Mouse (Mus musculus): Measurements from ENCODE around the gene Dync1h1.
"Not testable (repeated sequence)": the region's sequence is repeated elsewhere in the genome, so short reads cannot be mapped to it uniquely, and the experiment has no call there.

Gene Dync1h1

DNA sequence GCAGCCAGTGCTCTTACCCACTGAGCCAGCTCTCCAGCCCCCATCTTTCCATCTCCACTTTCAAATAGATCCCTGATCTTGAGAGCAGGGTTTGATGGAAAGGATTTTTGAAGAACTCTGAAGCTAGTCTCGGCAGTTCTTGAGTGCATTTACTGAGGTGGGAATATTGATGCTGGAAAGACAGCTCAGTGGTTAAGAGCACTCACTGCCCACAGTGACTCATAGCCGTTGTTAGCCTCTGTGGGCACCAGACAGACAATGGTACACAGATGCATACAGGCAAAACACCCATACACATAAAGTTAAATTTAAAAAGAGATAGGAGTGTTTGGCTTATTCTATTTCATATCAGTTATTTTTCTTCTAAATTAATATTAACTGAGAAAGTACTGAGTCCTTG, 5.4 kb downstream of the Dync1h1 start:
- DNase-seq (ENCODE audit: low spot score): no peak

DNA sequence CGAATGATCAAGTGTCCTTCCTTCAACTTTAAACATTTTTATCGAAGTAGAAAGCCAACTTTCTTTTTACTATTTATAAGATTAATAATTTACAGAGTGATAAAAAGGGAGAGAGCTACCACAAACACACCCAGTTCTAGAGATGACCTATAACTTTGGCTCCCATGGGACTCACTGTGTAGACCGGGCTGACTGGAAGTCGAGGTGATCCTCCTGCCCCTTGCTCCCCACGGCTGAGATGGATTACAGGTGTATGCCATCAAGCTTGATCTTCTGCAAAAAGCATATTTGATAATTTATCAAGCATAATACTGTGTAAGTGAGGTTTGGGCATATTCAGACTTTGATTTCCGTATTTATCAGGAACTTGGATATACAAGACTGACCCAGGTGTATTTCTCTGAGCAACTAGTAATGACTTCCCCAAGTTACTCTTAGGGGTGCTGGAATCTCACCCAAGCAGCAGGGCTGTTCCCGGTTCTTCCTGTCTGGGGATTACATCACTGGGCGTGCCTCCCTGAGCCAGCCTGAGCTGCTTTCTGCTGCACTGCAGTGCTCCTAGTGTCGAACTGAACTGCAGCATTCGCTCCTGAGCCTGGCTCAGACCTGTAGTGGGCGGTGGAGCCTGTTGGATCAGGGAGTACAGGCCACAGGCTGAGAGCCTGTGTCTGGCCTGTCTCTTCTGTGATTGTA, 7.4 kb downstream of the Dync1h1 start:
- peak; percentile 57 for DNase-seq (ENCODE audit: low spot score)

GRCm38 (mm10) chr12:110609153-110609497, 7.9 kb downstream of the Dync1h1 start:
- DNase-seq (ENCODE audit: low spot score): no peak

DNA sequence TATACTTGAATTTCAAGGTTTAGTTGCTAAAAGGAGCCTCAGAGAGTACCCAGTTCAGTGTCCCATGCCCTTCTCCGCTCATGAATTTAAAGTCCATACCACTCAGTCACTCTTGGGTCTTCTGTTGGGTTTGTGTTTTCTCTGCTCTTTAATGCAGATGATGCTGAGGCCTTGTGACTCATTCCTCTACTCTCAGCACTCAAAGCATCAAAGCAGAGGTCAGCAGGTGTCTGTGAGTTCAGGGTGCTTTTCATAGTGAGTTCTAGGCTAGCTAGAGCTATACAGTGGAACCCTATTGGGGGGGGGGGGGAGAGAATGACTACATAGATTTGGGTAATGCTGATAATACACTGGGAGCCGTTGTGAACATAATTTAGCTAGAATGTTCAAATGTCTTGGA, 9.5 kb downstream of the Dync1h1 start:
- DNase-seq (ENCODE audit: low spot score): no peak

DNA sequence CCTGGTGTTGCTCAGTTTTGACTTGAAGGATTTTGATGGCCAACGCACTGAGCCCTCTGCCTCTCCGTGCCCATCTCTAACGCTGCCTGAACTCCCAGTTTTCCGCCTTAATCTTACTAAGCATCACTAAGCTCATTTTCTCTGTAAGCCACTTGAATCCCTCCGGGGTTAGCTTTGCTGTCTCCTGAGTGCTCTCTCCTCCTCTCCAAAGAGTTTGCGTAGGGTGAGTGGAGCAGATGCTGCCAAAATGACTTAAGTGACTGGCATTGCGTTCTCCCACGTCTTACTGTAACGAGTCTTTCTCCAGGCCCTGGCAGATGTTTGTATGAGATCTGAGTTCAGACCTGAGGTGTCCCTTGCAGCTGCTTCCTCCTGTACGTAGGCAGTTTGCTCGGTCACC, 28.8 kb downstream of the Dync1h1 start:
- DNase-seq (ENCODE audit: low spot score): no peak

- DNase-seq (ENCODE audit: low spot score): no peak
These were observed 35.0 kb downstream of the Dync1h1 start for GRCm38 (mm10) chr12:110636293-110636692.

DNA sequence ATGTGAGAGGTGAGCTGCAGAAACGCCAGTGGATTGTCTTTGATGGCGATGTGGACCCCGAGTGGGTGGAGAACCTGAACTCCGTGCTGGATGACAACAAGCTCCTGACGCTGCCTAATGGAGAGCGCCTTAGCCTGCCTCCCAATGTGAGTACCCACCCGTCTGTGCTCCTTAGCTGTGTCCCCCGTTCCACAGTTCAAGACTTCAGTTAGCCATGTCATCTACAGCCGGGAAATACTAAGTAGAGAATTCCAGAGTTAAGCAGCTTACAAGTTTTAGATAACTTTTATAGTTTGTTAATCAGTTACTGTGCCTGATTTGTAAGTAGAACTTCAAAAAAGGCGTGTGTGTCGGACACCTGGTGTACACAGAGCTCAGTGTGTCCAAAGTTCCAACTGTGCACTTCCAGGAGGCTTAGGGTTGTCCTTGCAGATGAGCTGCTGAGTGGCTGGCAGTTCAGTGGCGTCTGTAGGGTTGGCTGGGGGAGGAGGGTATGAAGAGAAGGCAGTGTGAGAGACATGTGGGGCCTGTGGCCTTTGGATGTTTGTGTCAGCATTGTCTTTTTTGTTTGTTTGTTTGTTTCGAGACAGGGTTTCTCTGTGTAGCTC, 36.4 kb downstream of the Dync1h1 start:
- peak; percentile 69 for DNase-seq (ENCODE audit: low spot score)

DNA sequence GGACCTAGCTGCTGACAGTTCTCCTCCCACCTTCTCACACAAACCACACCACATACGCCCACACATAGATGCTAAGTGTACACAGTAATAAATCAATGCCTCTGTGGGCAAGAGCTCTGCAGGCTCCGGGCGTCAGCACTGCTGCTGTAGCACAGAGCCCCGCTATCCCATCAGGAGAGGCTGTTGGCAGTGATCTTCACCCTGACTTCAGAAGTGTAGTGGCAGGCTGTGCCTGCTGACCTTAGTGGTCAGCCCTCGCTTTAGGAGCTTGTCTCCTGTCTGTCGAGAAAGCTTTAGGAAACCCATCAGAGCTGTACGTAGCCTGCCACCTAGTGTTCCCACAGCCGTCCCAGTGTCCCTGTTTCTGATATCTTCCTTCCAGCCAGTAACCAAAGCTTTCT, 49.0 kb downstream of the Dync1h1 start:
- DNase-seq (ENCODE audit: low spot score): no peak

DNA sequence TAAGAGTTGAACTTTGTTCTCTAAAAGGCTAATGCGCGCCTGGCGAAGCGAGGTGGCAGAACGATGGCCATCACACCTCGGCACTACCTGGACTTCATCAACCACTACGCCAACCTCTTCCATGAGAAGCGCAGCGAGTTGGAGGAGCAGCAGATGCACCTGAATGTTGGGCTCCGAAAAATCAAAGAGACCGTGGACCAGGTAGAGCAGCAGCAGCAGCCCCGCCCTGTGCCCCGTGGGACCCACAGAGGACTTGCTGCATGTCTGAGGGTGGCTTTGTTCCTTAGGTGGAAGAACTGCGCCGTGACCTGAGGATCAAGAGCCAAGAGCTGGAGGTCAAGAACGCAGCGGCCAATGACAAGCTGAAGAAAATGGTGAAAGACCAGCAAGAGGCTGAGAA, 50.2 kb downstream of the Dync1h1 start:
- no peak for DNase-seq (ENCODE audit: low spot score)

- DNase-seq (ENCODE audit: low spot score): no peak
These were observed 60.5 kb downstream of the Dync1h1 start for GRCm38 (mm10) chr12:110661746-110662145.

DNA sequence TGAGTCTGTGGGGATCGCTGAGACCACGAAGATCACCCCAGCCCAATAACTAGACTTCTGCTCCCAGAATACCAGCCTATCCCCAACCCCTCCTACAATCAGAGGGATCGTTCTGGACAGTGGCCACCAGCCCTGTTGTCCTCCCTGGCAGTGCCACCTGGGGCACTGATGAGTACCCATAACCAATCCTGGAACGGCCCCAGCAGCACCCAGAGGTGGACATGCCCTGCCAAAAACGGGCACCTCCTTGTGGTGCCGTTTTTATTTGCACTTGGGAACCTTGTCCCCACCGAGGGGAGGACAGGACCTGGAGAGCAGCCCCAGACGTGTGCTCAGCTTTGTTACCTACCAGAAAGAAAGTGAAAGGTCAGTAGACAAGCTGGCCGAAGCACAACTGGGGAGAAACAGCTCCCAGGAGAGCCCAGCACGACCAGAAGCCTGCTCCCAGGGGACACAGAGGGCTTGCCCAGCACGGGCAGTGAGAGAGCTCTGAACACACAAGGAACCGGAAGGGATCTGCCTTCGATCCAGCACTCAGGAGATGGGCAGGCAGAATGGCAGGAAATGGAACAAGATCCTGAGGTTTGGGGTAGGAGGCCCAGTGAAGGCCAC, 66.3 kb downstream of the Dync1h1 start:
- no peak for DNase-seq (ENCODE audit: low spot score)

GRCm38 (mm10) chr12:110674243-110674642, 73.0 kb downstream of the Dync1h1 start:
- DNase-seq (ENCODE audit: low spot score): no peak

DNA sequence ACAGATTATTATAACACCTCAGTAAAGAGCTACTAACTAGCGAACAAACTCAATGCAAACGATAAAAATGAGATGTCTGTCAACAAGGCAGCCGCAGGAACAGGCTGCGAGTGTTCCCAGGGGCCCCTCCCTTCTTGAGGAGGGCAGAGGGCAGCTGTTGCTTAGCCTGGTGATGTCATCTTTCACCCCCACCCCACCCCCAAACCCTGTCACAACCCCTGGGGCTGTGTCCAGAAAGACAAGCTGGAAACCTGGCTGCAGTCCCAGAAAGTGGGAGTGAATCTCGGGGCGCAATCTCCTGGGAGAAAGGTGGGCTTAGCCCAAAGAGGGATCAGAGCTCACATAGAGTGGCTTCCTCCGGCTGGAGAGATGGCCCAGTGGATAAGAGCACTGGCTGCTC, 79.9 kb downstream of the Dync1h1 start:
- no peak for DNase-seq (ENCODE audit: low spot score)

GRCm38 (mm10) chr12:110681878-110682277, 80.6 kb downstream of the Dync1h1 start:
- DNase-seq (ENCODE audit: low spot score): no peak

DNA sequence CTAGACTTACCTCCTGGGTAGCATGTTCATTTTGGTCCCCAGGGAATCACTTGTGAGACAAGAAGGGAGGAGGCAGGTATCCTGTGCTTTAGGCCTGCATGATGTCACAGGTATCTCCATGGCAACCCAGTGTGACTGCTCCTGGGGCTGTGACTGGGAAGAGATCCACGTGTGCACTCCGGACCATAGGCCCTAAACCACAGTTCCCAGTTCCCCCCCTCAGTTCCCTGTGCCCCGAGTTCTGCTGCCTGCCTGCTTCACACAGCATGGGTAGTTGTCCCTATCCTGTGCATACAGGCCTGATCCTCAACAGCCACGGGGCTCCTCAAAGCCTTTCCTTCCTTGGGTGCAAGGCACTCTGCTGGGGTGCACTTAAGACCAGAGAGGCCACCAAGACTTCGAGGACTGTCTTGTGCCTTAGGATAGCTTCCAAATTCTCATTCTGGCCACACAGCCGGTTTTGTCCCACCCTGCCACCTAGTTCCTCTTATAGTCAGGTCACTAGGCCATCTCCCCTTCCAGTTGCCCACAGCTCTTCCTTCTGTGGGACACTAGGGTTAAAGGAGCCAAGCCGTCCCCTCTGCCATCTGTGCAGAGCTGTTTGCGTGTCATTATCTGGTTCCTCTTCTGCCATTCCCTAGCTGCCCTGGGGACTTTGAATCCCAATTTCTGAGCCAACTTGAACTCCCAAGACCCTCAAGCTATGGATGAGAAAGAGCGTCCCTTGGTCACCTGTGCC, 81.5 kb downstream of the Dync1h1 start, which contains the start of gene 1700001K19Rik:
Gene 1700001K19Rik (minus strand): TSS at position 59 of the 739 bp plus-strand sequence.
- no peak for DNase-seq (ENCODE audit: low spot score)

DNA sequence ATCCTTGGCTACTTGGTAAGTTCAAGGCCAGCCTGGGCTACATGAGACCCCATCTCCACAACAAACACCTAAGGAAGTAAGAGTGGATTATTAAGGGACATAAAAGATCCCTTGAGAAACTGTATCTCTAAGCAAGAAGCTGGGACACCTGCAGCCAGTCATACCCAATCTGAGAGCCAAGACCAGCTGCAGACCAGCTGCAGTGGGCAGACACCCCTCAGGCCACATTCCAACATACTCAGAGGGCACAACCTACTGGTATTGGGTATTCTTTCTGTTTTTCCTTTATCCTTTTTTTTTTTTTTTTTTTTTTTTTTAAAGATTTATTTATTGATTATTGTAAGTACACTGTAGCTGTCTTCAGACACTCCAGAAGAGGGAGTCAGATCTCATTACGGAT, 82.3 kb downstream of the Dync1h1 start:
- DNase-seq (ENCODE audit: low spot score): no peak

GRCm38 (mm10) chr12:110687894-110688734, 86.9 kb downstream of the Dync1h1 start:
- DNase-seq (ENCODE audit: low spot score): peak; percentile 33

- not testable (repeated sequence) for DNase-seq (ENCODE audit: low spot score)
These were observed 87.7 kb downstream of the Dync1h1 start for GRCm38 (mm10) chr12:110688921-110689320.

- DNase-seq (ENCODE audit: low spot score): no peak
These were observed 88.8 kb downstream of the Dync1h1 start for GRCm38 (mm10) chr12:110689919-110690643.

DNA sequence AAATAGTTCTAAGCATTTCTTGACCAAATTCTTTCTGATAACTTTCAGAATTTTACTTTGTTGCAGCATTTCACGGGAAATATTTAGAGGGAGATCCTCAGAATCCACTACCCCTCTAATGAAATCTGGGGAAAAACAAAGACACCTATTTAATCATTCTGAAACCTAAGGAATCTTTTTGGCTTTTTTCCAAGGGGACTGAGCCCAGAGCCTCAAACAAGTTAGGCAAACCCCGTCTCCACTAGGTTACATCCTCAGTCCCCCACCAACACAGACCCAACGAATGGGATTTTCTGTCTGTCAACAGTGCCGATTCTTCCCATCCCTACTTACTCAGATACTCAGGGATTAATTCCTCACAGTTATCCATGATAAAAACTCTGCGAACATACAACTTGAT, 92.1 kb downstream of the Dync1h1 start:
- not testable (repeated sequence) for DNase-seq (ENCODE audit: low spot score)

DNA sequence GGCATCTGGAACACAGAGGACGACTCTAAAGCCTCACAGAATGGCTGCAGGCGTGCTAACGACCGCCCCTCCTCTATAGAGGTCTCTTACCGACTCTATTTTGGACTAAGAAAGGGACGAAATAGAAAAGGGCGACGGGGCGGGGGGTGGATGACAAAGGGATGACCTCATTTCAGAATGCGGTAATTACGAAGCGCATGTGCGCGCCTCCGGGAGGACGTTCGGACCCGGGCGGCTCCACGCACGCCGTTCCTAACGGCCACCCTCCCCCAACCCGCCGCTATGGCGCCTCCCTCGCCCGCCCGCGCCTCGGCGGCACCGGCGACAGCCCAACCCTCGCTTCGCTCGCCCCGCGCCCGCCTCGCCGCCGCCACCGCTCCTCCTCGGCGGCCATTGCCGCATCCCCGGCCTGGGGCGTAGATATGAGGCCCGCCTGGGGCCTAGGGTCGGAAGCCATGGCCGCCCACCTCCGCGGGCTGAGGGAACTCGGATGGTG, 94.5 kb downstream of the Dync1h1 start:
- DNase-seq (ENCODE audit: low spot score): peak; percentile 54
